Comparison of ENCODE assay signal across 15 mouse cellular contexts in genomic region chr12:117786621-117787020, GRCm38 (mm10).
"Had no signal": no experiment of that assay in that cellular context is flagged by ENCODE, and none has a peak within 500 bp of the region (broad histone marks: within the 10 kb centered on the region; RNA-seq: fewer than 3 reads in every experiment).

No protein-coding gene starts in this region.

- H3K27ac ChIP-seq: midbrain, embryonic 10.5 days; midbrain, embryonic 12.5 days; neural tube, embryonic 13.5 days; neural tube, embryonic 15.5 days had no signal

- H3K36me3 ChIP-seq: midbrain, embryonic 10.5 days; midbrain, embryonic 12.5 days; neural tube, embryonic 13.5 days; neural tube, embryonic 15.5 days had no signal

- H3K9ac ChIP-seq: lung, embryonic 14.5 days; midbrain, embryonic 12.5 days; neural tube, embryonic 13.5 days; neural tube, embryonic 15.5 days had no signal

- H3K9me3 ChIP-seq: midbrain, embryonic 10.5 days; midbrain, embryonic 12.5 days; neural tube, embryonic 13.5 days; neural tube, embryonic 15.5 days had no signal

- H3K4me2 ChIP-seq: lung, embryonic 14.5 days; midbrain, embryonic 12.5 days; neural tube, embryonic 13.5 days; neural tube, embryonic 15.5 days had no signal

- DNase-seq: lung, adult 18-20 months; lung, embryonic 14.5 days; lung, postnatal 10 days; lung, postnatal 4 days; midbrain, embryonic 14.5 days; right cerebral cortex, postnatal 14 days; thymus, adult 18-20 months; thymus, postnatal 14 days; thymus, postnatal 36 days had no signal

- ATAC-seq: midbrain, embryonic 16.5 days had no signal

- H3K4me3 ChIP-seq: midbrain, embryonic 10.5 days; midbrain, embryonic 12.5 days; myocyte; neural tube, embryonic 13.5 days; neural tube, embryonic 15.5 days had no signal
